Mouse (Mus musculus): ENCODE measurements at regions not wholly inside any gene's neighbourhood (a gene's known extent, or its start where the extent isn't known, plus 50 kb on each side); places are given as distances from the start of the nearest gene placed in this dataset.

GRCm38 (mm10) chr3:39102324-39102723 lies 215.6 kb downstream of the Fat4 start:
- TF ChIP-seq POLR2A (IDR thresholded peaks at IDR 0.05; ENCODE audit: control insufficient read depth, low read depth, low read length) (no peak), CTCF (IDR thresholded peaks at IDR 0.05; ENCODE audit: control insufficient read depth, insufficient read depth, insufficient replicate concordance, low read depth, low read length) (no peak)

Data from testis, adult 2 months (tissue).